Mouse (Mus musculus): ENCODE measurements around the gene Gatb.

DNA sequence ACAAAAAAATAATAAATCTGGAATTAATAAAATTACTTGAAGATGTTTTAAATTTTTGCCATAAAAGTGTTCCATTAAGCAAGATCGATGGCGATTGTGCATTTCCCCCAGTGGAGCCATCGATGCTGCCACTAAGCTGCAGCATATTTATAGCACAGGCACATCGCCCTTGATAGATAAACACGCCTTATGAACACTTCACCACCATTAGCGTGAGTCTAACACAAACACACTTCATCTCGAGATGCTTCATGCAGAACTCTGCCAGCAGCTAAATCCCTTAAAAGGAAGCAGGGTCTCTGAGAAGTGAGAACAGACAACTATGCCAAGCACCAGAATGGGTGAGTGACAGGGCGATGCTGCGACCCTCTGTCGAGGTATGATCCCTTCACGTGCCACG is 92.8 kb downstream of the Gatb start:
- TF ChIP-seq CTCF (IDR thresholded peaks at IDR 0.05; ENCODE audit: insufficient read depth, low read depth, low read length) (no peak), POLR2A (IDR thresholded peaks at IDR 0.05; ENCODE audit: insufficient read depth, low read depth, low read length) (no peak)
